Mouse (Mus musculus) E14TG2a.4 (cell line): ENCODE measurements around the gene Ism1.

Experiments used
- H3K27me3 ChIP-seq: 2 replicates; pipeline ENCODE4 v1.6.1; 2014; ENCODE audit warnings: low read length, control low read depth; ENCODE audit not compliant: insufficient read depth
- H3K36me3 ChIP-seq: 2 replicates; pipeline ENCODE4 v1.6.1; 2014; ENCODE audit warnings: low read length, control low read depth; ENCODE audit not compliant: insufficient read depth
- H3K4me1 ChIP-seq: replicated peaks from 2 replicates; pipeline ENCODE4 v1.6.1; 2014; ENCODE audit warnings: low read depth, low read length, control low read depth
- H3K4me3 ChIP-seq: replicated peaks from 2 replicates; pipeline ENCODE4 v1.5.1; 2014; ENCODE audit warnings: mild to moderate bottlenecking, low read length
- H3K9me3 ChIP-seq: 2 replicates; pipeline ENCODE4 v1.6.1; 2014; ENCODE audit warnings: low read length, control low read depth
- CTCF ChIP-seq: conservative IDR thresholded peaks from 2 replicates; pipeline ENCODE4 v1.5.1; 2014; ENCODE audit warnings: low read length
- NANOG ChIP-seq: IDR thresholded peaks from 2 replicates; pipeline ENCODE4 v1.6.1; 2014; ENCODE audit warnings: borderline replicate concordance, low read length, mixed read lengths
- POU5F1 ChIP-seq: IDR thresholded peaks from 2 replicates; pipeline ENCODE4 v1.6.1; 2014; ENCODE audit warnings: low read length, borderline replicate concordance

Gene Ism1

GRCm38 (mm10) chr2:139725328-139725727 lies 47.4 kb downstream of the Ism1 start:
- no peaks in the 10 kb centered on the region for H3K9me3 ChIP-seq
- no peaks in the 10 kb centered on the region for H3K27me3 ChIP-seq
- no peaks in the 10 kb centered on the region for H3K36me3 ChIP-seq
- no peaks in the 10 kb centered on the region for H3K4me1 ChIP-seq
- no peak for TF ChIP-seq NANOG
- peak; percentile 19 for TF ChIP-seq CTCF
- no peak overlapping the region for H3K4me3 ChIP-seq

GRCm38 (mm10) chr2:139728060-139728459 lies 50.1 kb downstream of the Ism1 start:
- H3K36me3 ChIP-seq, result no peaks in the 10 kb centered on the region
- H3K9me3 ChIP-seq, result no peaks in the 10 kb centered on the region
- no peaks in the 10 kb centered on the region for H3K27me3 ChIP-seq
- H3K4me3 ChIP-seq, result no peak overlapping the region
- TF ChIP-seq POU5F1 (no peak), CTCF (no peak), NANOG (no peak)
- H3K4me1 ChIP-seq, result no peaks in the 10 kb centered on the region

GRCm38 (mm10) chr2:139729377-139729776 lies 51.4 kb downstream of the Ism1 start:
- Histone ChIP-seq H3K4me3 (no peak overlapping the region), H3K27me3 (no peaks in the 10 kb centered on the region), H3K9me3 (no peaks in the 10 kb centered on the region), H3K36me3 (no peaks in the 10 kb centered on the region), H3K4me1 (no peaks in the 10 kb centered on the region)
- no peak for TF ChIP-seq NANOG
- TF ChIP-seq CTCF, result no peak
- TF ChIP-seq POU5F1, result no peak

- TF ChIP-seq NANOG (no peak), CTCF (no peak), POU5F1 (no peak)
- no peak overlapping the region for H3K4me3 ChIP-seq
- no peaks in the 10 kb centered on the region for H3K9me3 ChIP-seq
- H3K4me1 ChIP-seq, result 0 out of 2 replicates have a peak, but pooled peaks cover 4% of the 10 kb centered on the region
- no peaks in the 10 kb centered on the region for H3K27me3 ChIP-seq
- H3K36me3 ChIP-seq, result no peaks in the 10 kb centered on the region
These were observed 64.4 kb downstream of the Ism1 start for GRCm38 (mm10) chr2:139742381-139742780.

GRCm38 (mm10) chr2:139757021-139757420 lies 79.0 kb downstream of the Ism1 start:
- H3K9me3 ChIP-seq, result no peaks in the 10 kb centered on the region
- no peaks in the 10 kb centered on the region for H3K36me3 ChIP-seq
- H3K4me3 ChIP-seq, result no peak overlapping the region
- H3K4me1 ChIP-seq, result no peaks in the 10 kb centered on the region
- no peaks in the 10 kb centered on the region for H3K27me3 ChIP-seq
- TF ChIP-seq NANOG, result no peak

- Histone ChIP-seq H3K9me3 (no peaks in the 10 kb centered on the region), H3K27me3 (no peaks in the 10 kb centered on the region), H3K36me3 (no peaks in the 10 kb centered on the region), H3K4me1 (no peaks in the 10 kb centered on the region), H3K4me3 (no peak overlapping the region)
- no peak for TF ChIP-seq NANOG
- no peak for TF ChIP-seq POU5F1
- no peak for TF ChIP-seq CTCF
These were observed 79.5 kb downstream of the Ism1 start for GRCm38 (mm10) chr2:139757456-139757855.

- TF ChIP-seq CTCF (no peak), NANOG (no peak), POU5F1 (no peak)
- no peaks in the 10 kb centered on the region for H3K4me1 ChIP-seq
- no peaks in the 10 kb centered on the region for H3K9me3 ChIP-seq
- H3K36me3 ChIP-seq, result no peaks in the 10 kb centered on the region
- no peak overlapping the region for H3K4me3 ChIP-seq
- H3K27me3 ChIP-seq, result no peaks in the 10 kb centered on the region
These were observed 86.4 kb downstream of the Ism1 start for GRCm38 (mm10) chr2:139764355-139764754.

GRCm38 (mm10) chr2:139774949-139775570 lies 97.1 kb downstream of the Ism1 start:
- Histone ChIP-seq H3K4me3 (no peak overlapping the region), H3K27me3 (no peaks in the 10 kb centered on the region), H3K4me1 (no peaks in the 10 kb centered on the region), H3K36me3 (no peaks in the 10 kb centered on the region), H3K9me3 (peaks cover 22% of the 10 kb centered on the region)
- TF ChIP-seq CTCF (no peak), POU5F1 (no peak), NANOG (no peak)

GRCm38 (mm10) chr2:139776644-139777043 lies 98.7 kb downstream of the Ism1 start:
- H3K9me3 ChIP-seq, result peaks cover 22% of the 10 kb centered on the region
- no peaks in the 10 kb centered on the region for H3K27me3 ChIP-seq
- TF ChIP-seq POU5F1 (no peak), CTCF (no peak), NANOG (no peak)

More at GRCm38 (mm10) chr2:139776644-139777043, 98.7 kb downstream of the Ism1 start:
- Histone ChIP-seq H3K36me3 (no peaks in the 10 kb centered on the region), H3K4me3 (no peak overlapping the region), H3K4me1 (no peaks in the 10 kb centered on the region)
